Mouse (Mus musculus) ES-E14 (cell line): ENCODE results near the gene Plcxd1.

ENCODE experiments used
- CHD2 ChIP-seq: IDR thresholded peaks from 2 replicates; pipeline ENCODE4 v1.6.1; 2014; ENCODE audit warnings: mild to moderate bottlenecking, low read depth, low read length, inconsistent platforms
- ZNF384 ChIP-seq: IDR thresholded peaks from 2 replicates; pipeline ENCODE4 v1.6.1; 2012; ENCODE audit warnings: low read depth, low read length, inconsistent platforms

- TF ChIP-seq ZNF384 (no peak), CHD2 (no peak)
These were observed 2.1 kb downstream of the Plcxd1 start for GRCm38 (mm10) chr5:110101716-110102347.
